Mouse (Mus musculus): Measurements from ENCODE around the gene Clic3. TPM values are rescaled to one million over a fixed set of nuclear protein-coding genes. Genes with fewer than 3 reads are reported as not detected.

Gene Clic3
- total and polyA plus RNA-seq, 2 experiments from 2014 or later: 2.4 to 6.5 TPM

GRCm38 (mm10) chr2:25484901-25485647 is 28.4 kb downstream of the Clic3 start:
- 60% methylated on average over 11 of the region's 11 CpGs for WGBS
- no peak overlapping the region for H3K4me3 ChIP-seq (ENCODE audit: low read depth, low read length)
- ATAC-seq (ENCODE audit: insufficient read depth, low read depth) (no peak), DNase-seq (ENCODE audit: low spot score) (no peak)
- H3K27me3 ChIP-seq (ENCODE audit: control insufficient read depth, insufficient read depth, low read length): peaks cover 7% of the 10 kb centered on the region; the same call in 1 of the 2 replicates
- TF ChIP-seq EP300 (IDR thresholded peaks at IDR 0.05; ENCODE audit: low read depth): no peak
- no peak for TF ChIP-seq CTCF (IDR thresholded peaks at IDR 0.05; ENCODE audit: low read depth)
- no peak overlapping the region for H3K27ac ChIP-seq (ENCODE audit: low read depth)
- H3K9ac ChIP-seq (replicated peaks; ENCODE audit: low read depth, low read length): no peak overlapping the region
- no peaks in the 10 kb centered on the region for H3K4me1 ChIP-seq (ENCODE audit: control insufficient read depth, insufficient read depth)
- H3K4me2 ChIP-seq (ENCODE audit: low read depth, low read length): no peak overlapping the region
- H3K36me3 ChIP-seq (replicated peaks; ENCODE audit: control insufficient read depth, insufficient read depth, low read length): no peaks in the 10 kb centered on the region
- no peaks in the 10 kb centered on the region for H3K9me3 ChIP-seq (replicated peaks; ENCODE audit: control insufficient read depth, low read length)

- Histone ChIP-seq H3K4me3 (ENCODE audit: low read depth, low read length) (no peak overlapping the region), H3K4me1 (ENCODE audit: control insufficient read depth, insufficient read depth) (no peaks in the 10 kb centered on the region), H3K36me3 (replicated peaks; ENCODE audit: control insufficient read depth, insufficient read depth, low read length) (no peaks in the 10 kb centered on the region), H3K9ac (replicated peaks; ENCODE audit: low read depth, low read length) (no peak overlapping the region), H3K27me3 (ENCODE audit: control insufficient read depth, insufficient read depth, low read length) (peaks cover 7% of the 10 kb centered on the region; the same call in 1 of the 2 replicates), H3K27ac (ENCODE audit: low read depth) (no peak overlapping the region), H3K9me3 (replicated peaks; ENCODE audit: control insufficient read depth, low read length) (no peaks in the 10 kb centered on the region), H3K4me2 (ENCODE audit: low read depth, low read length) (no peak overlapping the region)
- WGBS: 60% methylated on average over 6 of the region's 6 CpGs
- TF ChIP-seq CTCF (IDR thresholded peaks at IDR 0.05; ENCODE audit: low read depth) (no peak), EP300 (IDR thresholded peaks at IDR 0.05; ENCODE audit: low read depth) (no peak)
- ATAC-seq (ENCODE audit: insufficient read depth, low read depth) (no peak), DNase-seq (ENCODE audit: low spot score) (no peak)
Measured at GRCm38 (mm10) chr2:25487965-25488670, 31.5 kb downstream of the Clic3 start.

- H3K27me3 ChIP-seq (ENCODE audit: control insufficient read depth, insufficient read depth, low read length): peaks cover 7% of the 10 kb centered on the region; the same call in 1 of the 2 replicates
- no peak overlapping the region for H3K9ac ChIP-seq (replicated peaks; ENCODE audit: low read depth, low read length)
- no peak overlapping the region for H3K4me3 ChIP-seq (ENCODE audit: low read depth, low read length)
- DNase-seq (ENCODE audit: low spot score) (no peak), ATAC-seq (ENCODE audit: insufficient read depth, low read depth) (no peak)
- H3K9me3 ChIP-seq (replicated peaks; ENCODE audit: control insufficient read depth, low read length): no peaks in the 10 kb centered on the region
- 57% methylated on average over 7 of the region's 7 CpGs for WGBS
- H3K27ac ChIP-seq (ENCODE audit: low read depth): no peak overlapping the region
- no peaks in the 10 kb centered on the region for H3K4me1 ChIP-seq (ENCODE audit: control insufficient read depth, insufficient read depth)
- H3K36me3 ChIP-seq (replicated peaks; ENCODE audit: control insufficient read depth, insufficient read depth, low read length): no peaks in the 10 kb centered on the region
- TF ChIP-seq EP300 (IDR thresholded peaks at IDR 0.05; ENCODE audit: low read depth): no peak
- TF ChIP-seq CTCF (IDR thresholded peaks at IDR 0.05; ENCODE audit: low read depth): no peak
- no peak overlapping the region for H3K4me2 ChIP-seq (ENCODE audit: low read depth, low read length)
Measured at GRCm38 (mm10) chr2:25488671-25489068, 32.0 kb downstream of the Clic3 start.

- Histone ChIP-seq H3K36me3 (replicated peaks; ENCODE audit: control insufficient read depth, insufficient read depth, low read length) (no peaks in the 10 kb centered on the region), H3K4me2 (ENCODE audit: low read depth, low read length) (no peak overlapping the region), H3K27me3 (ENCODE audit: control insufficient read depth, insufficient read depth, low read length) (0 out of 2 replicates have a peak, but pooled peaks cover 2% of the 10 kb centered on the region), H3K9me3 (replicated peaks; ENCODE audit: control insufficient read depth, low read length) (no peaks in the 10 kb centered on the region), H3K4me1 (ENCODE audit: control insufficient read depth, insufficient read depth) (no peaks in the 10 kb centered on the region), H3K9ac (replicated peaks; ENCODE audit: low read depth, low read length) (no peak overlapping the region), H3K27ac (ENCODE audit: low read depth) (no peak overlapping the region), H3K4me3 (ENCODE audit: low read depth, low read length) (no peak overlapping the region)
- TF ChIP-seq CTCF (IDR thresholded peaks at IDR 0.05; ENCODE audit: low read depth): no peak
- no peak for TF ChIP-seq EP300 (IDR thresholded peaks at IDR 0.05; ENCODE audit: low read depth)
- WGBS: 67% methylated on average over 5 of the region's 5 CpGs
- ATAC-seq (ENCODE audit: insufficient read depth, low read depth): no peak
- no peak for DNase-seq (ENCODE audit: low spot score)
Measured at GRCm38 (mm10) chr2:25492988-25493387, 36.4 kb downstream of the Clic3 start.

- H3K27me3 ChIP-seq (ENCODE audit: control insufficient read depth, insufficient read depth, low read length): 0 out of 2 replicates have a peak, but pooled peaks cover 2% of the 10 kb centered on the region
- H3K4me2 ChIP-seq (ENCODE audit: low read depth, low read length): no peak within 1 kb of the TSS
- DNase-seq (ENCODE audit: low spot score): no peak
- no peak within 1 kb of the TSS for H3K9ac ChIP-seq (replicated peaks; ENCODE audit: low read depth, low read length)
- no peak within 1 kb of the TSS for H3K27ac ChIP-seq (ENCODE audit: low read depth)
- ATAC-seq (ENCODE audit: insufficient read depth, low read depth): no peak
- H3K36me3 ChIP-seq (replicated peaks; ENCODE audit: control insufficient read depth, insufficient read depth, low read length): no peaks in the 10 kb centered on the region
- WGBS: 69% methylated on average over 5 of the region's 5 CpGs
- no peaks in the 10 kb centered on the region for H3K9me3 ChIP-seq (replicated peaks; ENCODE audit: control insufficient read depth, low read length)
- H3K4me1 ChIP-seq (ENCODE audit: control insufficient read depth, insufficient read depth): no peaks in the 10 kb centered on the region
- TF ChIP-seq CTCF (IDR thresholded peaks at IDR 0.05; ENCODE audit: low read depth) (no peak), EP300 (IDR thresholded peaks at IDR 0.05; ENCODE audit: low read depth) (no peak)
- no peak within 1 kb of the TSS for H3K4me3 ChIP-seq (ENCODE audit: low read depth, low read length)
Measured at GRCm38 (mm10) chr2:25493476-25493961, 36.9 kb downstream of the Clic3 start, which contains the start of gene Lcn12. Gene Lcn12 (minus strand): TSS chr2:25493911.
